Mouse (Mus musculus) common myeloid progenitor, adult 5-6 weeks (primary cell): ENCODE data around the gene Rusc1. TPM values are rescaled to one million over a fixed set of nuclear protein-coding genes. Genes with fewer than 3 reads are reported as not detected.

Experiments used
- ATAC-seq: replicated peaks from 2 replicates; pipeline ENCODE4 v1.8.0; 2016; ENCODE audit warnings: low read depth, mild to moderate bottlenecking, moderate TSS enrichment, inconsistent platforms; ENCODE audit not compliant: poor library complexity, severe bottlenecking
- total RNA-seq: library from RNA; stranded (forward); fragments of 200-1000, 187-1606 nt; gene quantifications from 2 replicates; pipeline ENCODE4 v1.2.3, GENCODE M21; 2017

The Rusc1 gene
- 15.8 and 18.3 TPM in 2 replicates for total RNA-seq

DNA sequence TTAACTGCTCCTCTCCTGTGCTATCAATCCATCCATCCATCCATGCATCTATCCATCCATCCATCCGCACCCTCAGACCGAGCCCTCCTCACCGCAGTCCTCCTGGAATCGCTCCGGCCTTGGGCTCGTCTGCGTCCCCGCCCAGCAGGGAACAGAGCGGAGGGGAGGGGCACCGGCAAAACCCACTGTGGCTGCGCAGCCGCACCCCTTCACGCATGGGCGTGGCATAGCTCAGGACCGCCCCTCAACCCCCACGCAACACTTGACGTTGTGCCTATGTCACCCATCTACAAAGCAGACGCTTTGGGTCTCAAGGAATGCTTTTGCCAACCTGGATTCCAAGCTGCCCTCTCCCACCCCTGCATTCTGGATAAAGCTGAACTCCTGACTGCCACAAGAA, at the start of gene Rusc1:
Gene Rusc1, minus strand, starts transcription at position 137 of the 400 bp plus-strand sequence.
- ATAC-seq = peak; percentile 61

DNA sequence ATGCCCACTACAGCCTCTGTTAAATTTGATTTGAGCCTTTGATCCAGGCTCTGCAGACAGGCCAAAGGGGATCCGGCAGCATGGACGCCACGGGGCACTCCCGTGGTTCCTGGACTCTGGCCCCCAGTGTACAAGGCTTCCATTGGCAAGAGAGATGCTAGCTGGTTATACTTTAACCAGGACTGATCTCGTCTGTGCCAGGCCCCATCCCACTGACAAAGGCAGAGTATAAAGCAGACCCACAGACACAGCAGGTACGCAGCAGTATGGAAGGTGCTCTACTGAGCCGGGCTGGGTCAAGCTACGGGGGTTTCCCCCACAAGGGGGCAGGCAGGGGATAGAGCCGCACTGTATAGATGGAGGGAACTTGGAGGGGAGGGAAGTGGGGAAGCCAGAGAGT, 43.3 kb upstream of the Rusc1 start:
- peak; percentile 50 for ATAC-seq

DNA sequence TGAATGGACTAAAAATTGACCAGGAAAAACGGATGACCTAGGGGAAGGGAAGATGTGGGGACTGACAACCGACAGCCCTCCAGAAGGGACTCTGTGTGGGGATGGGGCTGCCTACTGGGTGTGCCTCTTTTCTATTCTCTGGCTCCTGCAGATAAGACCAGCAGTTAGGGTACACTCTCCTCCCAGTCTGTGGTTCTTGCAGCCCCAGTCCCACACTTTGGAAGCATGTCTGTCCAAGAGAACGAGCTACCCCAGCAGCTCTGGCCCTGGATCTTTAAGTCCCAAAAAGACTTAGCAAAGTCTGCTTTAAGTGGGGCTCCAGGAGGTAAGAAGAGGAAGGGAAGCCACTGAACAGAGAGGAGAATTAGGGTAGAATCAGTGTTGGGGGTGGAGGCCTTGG, 42.8 kb upstream of the Rusc1 start, which contains the start of gene Pklr:
Gene Pklr, plus strand, starts transcription at position 185 of the 400 bp plus-strand sequence.
- no peak for ATAC-seq

DNA sequence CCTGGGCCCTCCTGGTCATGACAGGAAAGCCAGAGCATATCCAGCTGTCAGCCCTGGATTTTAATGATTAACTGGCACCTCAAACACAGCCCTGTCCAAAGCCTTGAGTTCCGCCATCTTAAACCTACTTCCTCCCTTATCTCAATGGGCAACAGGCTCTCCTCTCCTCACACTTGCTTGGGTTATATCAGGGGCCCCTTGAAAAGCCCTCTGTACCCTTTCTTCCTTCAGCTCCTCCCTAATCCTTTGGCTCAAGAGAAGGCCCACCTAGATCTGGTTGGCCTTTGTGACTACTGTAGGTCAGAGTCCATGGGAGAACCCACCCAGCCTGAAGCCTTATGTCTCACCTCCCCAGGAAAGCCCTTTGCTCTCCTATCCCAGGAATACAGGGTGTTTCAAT, 40.6 kb upstream of the Rusc1 start:
- ATAC-seq = no peak

DNA sequence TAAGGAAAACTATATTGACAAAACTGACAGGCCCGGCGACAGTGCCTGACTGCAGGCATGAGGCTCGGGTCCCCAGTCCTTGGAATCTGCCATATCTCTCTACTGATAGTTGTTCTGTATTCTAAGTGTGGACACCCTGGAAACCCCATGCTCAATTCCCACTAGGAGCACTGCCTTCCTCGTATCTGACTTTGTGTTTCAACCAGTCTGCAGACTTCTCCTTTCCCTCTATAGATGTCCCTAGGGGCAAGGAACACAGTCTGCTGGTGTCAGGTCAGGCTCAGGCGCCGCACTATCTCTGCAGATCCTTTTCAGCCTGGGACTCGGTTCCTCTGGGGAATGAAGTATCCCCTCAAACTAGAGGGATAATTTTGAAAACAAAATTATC, 39.9 kb upstream of the Rusc1 start:
- ATAC-seq = no peak

DNA sequence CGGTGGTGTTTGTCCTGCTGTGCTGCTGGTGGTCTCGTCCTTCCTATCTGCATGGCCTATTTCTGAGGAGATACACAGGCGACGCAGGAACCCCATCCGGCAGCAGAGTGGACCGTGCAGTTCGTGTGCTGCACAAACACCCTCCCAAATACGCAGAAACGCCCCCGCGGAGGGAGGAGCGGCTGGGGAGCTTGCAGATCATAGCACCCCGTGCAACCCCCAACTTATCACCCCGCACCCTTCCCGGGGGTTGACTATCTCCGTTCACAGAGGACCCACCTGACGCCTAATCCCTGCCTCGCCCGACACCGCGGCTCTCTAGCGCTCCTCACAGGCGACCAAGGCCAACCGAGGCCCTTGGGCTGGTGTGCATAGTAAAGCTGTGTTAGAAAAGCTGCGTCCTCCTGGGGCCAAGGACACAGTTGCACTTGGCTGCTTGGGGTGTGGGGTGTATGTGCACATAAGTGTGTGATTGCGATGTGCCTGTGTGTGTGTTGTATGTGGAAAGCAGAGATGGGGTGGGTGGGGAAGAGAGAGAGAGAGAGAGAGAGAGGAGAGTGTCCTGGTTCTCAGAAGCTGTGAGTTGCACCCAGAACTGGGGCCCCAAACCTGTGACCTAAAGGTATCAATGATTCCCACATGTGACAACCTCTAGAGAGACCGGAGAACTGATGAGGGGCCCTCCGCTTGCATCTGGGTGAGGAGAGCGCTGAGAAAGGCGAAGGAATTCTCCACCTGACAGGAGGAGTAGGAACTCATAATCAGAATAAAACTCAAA, 39.4 kb upstream of the Rusc1 start:
- ATAC-seq = peak; percentile 83

DNA sequence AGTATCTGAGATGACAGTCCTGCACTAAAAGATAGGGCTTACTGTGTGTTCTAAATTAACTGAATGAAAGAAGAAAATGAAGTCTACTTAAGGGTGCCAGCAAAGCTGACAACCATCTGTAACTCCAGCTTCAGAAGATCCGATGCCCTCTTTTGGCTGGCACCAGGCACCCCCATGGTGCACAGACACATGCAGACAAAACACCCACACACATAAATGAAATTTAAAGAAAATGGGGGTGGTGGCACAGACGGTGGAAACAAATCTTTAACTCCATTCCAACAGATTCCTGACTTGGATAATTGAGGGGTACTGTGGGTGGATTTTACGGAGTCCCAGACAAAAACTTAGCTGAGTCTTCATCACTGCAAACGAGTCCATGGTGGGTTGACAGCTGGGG, 38.7 kb upstream of the Rusc1 start:
- ATAC-seq = no peak

DNA sequence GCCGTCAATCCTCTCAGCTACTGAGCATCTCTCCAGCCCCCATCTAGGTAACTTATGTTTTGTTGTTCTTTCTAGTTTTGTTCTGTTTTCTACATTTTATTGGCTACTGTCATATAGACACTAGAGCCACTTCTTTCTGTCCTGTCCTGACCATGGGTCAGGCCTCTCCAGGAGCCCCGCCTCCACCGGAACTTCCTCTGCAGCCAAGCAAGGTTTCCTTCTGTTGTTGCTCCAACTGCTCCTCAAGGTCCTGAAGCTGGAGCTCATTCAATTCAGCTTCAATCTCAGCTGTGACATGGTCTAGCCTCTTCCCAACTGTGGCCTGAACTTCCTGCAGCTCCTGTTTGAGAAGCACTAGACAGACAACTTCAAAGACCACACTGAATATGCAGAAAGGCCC, 36.8 kb upstream of the Rusc1 start:
- no peak for ATAC-seq

DNA sequence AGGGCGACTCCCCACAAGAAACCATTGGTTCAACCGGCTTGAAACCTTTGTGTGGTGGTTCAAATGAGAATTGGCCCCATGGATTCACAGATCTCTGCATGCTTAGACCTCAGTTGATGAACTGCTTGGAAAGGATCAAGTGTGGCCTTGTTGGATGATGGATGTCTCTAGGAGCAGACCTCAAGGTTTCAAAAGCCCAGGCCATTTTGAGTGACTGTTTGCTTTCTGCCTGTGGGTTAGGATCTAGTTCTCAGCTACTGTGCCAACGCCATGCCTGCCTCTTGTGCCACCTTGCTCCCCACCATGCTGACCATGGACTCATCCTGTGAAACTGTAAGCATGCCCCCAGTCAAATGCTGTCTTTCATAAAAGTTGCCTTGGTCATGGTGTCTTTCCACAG, 32.9 kb upstream of the Rusc1 start:
- ATAC-seq = no peak

DNA sequence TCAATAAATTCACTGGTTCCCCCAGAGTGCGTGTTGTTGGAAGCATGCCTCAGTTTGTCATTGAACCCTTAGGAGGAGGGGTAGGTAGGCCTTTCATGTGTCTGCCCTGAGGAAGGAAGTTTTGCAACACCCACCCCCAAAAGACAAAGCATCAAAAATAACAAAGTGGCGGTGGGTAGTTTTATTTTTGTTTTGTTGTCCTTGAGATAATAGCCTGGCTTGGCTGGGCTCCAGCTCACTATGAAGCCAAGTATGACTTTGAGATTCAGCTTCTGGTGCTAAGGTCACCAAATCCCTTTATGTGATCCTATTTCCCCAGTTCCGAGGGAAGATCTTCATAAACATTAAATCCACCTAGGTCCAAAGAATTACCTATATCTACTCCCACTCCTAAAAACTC, 31.1 kb upstream of the Rusc1 start:
- no peak for ATAC-seq

DNA sequence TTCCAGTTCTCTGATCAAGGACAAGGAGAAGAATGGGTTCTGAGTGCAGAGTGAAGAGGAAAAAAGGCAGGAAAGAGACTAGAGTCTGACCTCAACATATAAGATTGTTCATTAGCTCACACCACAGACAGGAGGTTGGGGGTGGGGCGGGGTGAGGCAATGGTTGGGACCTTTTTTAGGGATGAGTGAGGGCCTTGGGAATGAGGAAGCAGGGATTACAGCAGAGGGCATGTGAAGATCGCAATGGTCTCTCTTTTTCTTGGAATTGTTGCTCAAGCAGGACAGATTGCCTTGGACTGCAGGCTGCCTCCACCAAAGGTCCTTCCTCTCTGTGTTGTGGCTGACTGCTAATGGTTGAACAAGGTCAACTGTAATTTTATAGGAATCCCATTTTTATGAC, 30.2 kb upstream of the Rusc1 start:
- no peak for ATAC-seq

DNA sequence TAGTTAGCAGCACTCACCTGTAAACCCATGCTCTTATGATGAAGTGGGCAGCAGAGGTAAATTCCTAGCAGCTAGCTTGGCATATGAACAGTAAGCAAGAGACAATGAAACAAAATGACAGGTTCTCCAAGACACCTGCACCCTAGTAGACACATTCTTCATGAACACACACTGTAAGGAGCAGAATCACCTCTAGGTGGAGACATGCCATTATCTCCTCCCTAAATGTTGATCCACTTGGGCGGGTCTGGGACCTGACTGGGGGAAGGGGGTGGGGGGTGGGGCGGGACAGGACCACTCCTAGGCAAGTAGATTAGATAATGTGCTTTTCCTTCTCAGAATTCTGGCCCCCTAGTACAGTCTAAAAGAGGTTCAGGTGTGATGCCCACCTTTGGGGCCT, 22.4 kb upstream of the Rusc1 start:
- ATAC-seq = peak; percentile 77; the same call in 1 of the 2 replicates

DNA sequence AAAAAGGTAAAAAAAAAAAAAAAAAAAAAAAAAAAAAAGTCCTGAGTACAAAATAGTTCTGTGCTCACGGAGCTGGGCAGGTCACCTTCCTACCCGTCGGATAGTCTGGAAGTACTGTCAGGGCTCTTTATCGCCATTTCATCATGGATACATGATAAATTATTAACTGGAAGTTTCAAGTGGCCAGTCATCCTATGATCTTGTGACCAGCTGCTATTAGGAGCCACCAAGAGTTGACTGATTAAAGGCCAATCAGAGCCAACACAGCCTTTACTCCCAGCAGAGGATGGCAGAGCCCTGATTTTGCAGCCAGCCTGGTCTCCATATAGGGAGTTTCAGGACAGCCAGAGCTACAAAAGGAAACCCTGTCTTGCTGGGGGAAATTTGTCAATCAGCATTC, 19.9 kb upstream of the Rusc1 start:
- no peak for ATAC-seq

DNA sequence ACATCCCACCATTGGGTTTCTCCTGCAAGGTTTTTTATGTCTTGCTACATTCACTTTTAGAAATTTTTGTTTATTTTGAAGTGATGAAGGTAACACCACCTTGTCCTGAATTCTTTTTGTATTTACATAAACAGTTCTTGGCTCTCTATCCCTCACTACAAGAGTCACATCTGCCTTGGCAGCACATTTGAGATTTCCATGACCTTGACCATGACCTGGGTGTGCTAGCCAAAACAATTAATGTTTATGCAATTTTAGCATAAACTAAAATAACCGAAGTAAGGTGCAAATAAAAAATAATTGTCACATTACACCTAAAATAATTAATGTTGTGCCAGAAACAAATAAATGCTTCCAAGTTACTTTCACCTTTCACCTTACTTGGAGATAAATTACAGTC, 15.0 kb upstream of the Rusc1 start:
- ATAC-seq = no peak

DNA sequence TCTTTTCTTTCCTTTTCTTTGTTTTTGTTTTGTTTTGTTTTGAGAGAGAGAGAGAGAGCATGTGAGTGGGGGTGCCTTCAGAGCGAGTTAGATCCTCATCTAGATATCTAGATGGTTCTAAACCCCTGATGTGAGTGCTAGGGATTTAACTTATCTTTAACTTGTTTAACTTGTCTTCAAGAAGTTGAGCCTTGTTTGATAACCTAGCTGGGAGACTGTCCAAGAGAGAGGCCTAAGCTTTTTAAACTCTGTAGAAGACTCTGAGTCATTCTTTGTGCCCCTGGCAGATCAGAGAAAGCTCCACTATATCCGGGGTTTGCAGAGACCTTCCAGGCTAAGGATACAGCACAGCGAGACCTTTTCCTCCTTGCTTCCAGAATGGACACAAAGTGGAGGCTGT, 14.4 kb upstream of the Rusc1 start:
- ATAC-seq = no peak

DNA sequence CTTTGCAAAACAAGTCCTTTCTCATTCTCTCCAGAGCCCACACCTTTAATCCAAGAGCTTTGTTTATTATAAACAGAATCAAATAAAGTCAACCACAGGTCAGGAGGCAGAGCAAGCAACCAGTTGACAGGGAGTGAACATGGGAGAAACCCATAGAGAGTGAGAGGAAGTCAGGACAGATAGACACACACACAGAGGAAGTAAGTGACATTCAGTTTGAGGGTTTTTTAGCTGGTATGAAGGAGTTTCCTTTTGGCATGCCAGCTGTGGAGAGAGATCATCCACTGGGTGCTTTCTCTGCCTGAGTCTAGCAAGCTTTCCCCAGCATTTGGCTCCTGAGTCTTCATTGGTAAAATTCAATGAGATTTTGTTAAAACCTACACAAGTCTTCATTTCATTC, 13.8 kb upstream of the Rusc1 start:
- peak; percentile 45 for ATAC-seq

DNA sequence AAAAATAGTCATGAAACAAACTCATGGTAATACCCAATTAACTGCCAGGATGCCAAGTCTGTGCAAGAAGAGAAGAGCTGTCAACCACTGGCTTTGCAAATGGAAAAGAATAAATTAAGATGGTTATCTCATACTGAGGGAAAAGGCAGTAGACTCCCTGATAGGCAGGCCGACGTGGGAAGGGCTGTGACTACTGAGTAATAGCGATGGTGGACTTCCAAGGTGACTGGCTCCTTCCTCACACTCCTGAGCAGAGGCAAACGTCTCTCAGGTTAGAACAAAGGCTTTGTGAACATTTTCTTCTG, 10.1 kb upstream of the Rusc1 start:
- no peak for ATAC-seq

DNA sequence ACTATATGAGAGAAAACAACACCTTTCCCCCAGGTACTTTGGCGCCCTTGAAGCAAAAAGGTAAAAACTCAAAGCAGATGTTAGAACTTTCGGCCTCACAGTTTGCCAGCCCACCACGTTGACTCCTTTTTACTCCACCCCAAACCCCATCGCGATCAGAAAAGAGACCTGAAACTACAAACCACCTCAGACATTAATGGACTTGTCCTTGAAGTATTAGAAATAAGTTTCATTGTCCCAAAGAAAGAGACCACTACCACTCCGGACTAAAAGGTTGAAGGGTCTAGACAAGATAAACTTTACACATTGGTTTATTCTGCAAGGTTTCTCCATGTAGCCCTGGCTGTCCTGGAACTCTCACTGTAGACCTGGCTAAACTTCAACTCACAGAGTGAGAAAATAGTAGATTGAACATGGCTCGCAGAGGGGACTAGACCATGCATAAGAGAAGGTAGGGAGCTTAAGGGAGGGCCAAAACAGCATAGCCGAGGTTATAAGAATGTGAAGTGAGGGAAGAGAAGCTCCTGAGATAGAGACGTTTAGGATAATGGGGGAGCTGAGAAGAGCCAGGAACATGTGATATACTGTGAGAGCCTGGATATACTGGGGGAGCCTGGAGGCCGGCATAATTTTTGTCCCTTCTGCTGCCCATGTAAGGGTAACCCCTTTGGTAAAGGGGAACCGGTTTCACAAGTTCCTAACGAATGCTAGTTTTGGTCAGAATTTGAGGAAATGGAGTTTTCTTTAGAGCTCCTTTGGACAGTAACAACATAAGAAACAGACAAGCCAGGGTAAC, 9.6 kb upstream of the Rusc1 start:
- no peak for ATAC-seq

DNA sequence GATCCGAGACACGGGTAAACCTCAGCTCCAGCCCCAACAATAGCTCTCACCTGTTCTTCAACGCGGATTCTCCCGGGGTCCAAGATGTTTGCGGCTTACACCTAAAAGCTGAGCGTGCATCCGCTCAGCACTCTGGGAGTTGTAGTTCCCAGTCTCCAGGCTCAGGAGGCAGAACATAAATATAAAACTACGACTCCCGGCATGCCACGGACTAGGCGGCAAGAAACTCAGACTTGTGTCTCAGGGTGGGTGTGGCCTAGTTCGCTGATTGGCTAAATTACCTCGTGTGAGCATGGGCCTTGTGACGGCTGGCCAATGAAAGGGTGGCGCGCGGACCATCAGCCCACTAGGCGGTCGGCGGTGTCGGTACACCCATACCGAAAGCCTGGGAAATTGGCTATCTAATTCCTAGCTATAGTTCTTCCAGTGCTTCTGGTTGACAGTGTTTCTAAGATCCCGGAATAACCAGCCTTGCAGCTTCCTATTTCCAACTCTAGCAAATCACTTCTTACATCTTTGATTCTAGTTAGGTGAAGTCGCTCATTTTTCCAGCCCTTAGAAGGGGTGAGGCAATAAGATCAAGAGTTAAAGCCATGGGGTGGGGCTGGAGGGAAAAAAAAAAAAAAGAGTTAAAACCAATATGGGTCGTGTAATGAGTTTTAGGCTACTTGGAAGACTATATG, 8.8 kb upstream of the Rusc1 start, which contains the start of gene Fdps:
Gene Fdps, minus strand, starts transcription at position 148 of the 683 bp plus-strand sequence.
- peak; percentile 98 for ATAC-seq

DNA sequence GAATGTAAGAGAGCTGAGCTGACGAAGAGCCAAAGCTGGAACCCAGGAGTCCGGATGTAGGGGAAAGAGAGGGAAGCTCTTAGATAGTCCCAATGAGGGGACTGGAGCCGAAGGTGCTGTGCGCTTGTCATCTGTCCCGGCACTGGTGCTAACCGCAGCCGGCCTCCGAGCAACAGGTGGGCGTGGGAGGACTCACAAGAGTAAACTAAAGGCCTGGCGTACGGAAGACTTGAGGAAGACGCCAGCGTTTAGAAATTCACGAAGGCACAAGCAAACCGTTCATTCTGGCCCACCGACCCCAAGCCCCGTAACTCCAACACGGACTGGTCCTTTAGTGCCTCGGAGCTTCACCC, 8.3 kb upstream of the Rusc1 start:
- peak; percentile 33 for ATAC-seq

DNA sequence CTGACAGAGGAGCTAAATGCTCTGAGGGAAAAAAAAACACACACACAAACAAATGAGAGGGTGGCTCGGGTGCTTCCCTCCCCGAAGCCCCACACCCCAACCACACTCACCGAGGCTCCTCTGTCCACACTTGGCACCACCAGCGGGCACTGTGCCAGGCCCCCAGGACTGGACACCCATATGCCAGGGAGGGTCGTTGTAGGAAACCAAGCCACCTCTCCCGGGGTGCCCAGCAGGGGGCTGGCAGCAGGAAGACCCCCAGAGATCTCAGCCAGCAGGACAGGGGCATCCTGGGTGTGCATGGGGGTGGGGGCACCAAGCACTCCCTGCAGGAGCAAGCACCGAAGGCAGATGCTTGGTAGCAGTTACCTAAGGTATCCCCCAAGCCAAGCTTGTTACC, 7.7 kb upstream of the Rusc1 start, which contains the start of gene Gm43738:
Gene Gm43738, minus strand, starts transcription at position 289 of the 400 bp plus-strand sequence.
- ATAC-seq = no peak
